Mouse (Mus musculus) intestine, postnatal 0 days (tissue): ENCODE measurements around the gene Ryr1. TPM values are rescaled to one million over a fixed set of nuclear protein-coding genes. Genes with fewer than 3 reads are reported as not detected.

ENCODE experiments used
- ATAC-seq: fragments of 200-750 bp; cut with Nextera tagmentation; 2 replicates; pipeline ENCODE4 v1.8.0; 2017; ENCODE audit warnings: mild to moderate bottlenecking, moderate TSS enrichment, moderate library complexity
- H3K27ac ChIP-seq: fragments of 300-500 bp; sonication (generic); 2 replicates; pipeline ENCODE4 v1.5.1; 2014; ENCODE audit warnings: mild to moderate bottlenecking, low read depth, low read length, moderate library complexity
- H3K27me3 ChIP-seq: fragments of 300-500 bp; sonication (generic); replicated peaks from 2 replicates; pipeline ENCODE4 v1.6.1; 2014; ENCODE audit warnings: low read length, mixed read lengths; ENCODE audit not compliant: control insufficient read depth, insufficient read depth
- H3K36me3 ChIP-seq: fragments of 300-500 bp; sonication (generic); 2 replicates; pipeline ENCODE4 v1.6.1; 2014; ENCODE audit warnings: mild to moderate bottlenecking, moderate library complexity; ENCODE audit not compliant: control insufficient read depth, insufficient read depth
- H3K4me1 ChIP-seq: fragments of 300-500 bp; sonication (generic); replicated peaks from 2 replicates; pipeline ENCODE4 v1.6.1; 2014; ENCODE audit warnings: antibody characterized with exemption, low read length, mixed read lengths; ENCODE audit not compliant: control insufficient read depth, insufficient read depth
- H3K4me2 ChIP-seq: fragments of 300-500 bp; sonication (generic); replicated peaks from 2 replicates; pipeline ENCODE4 v1.6.1; 2014; ENCODE audit warnings: low read depth, mild to moderate bottlenecking, moderate library complexity
- H3K4me3 ChIP-seq: fragments of 300-500 bp; sonication (generic); 2 replicates; pipeline ENCODE4 v1.5.1; 2014; ENCODE audit warnings: low read depth, low read length
- H3K9ac ChIP-seq: fragments of 300-500 bp; sonication (generic); 2 replicates; pipeline ENCODE4 v1.6.1; 2014; ENCODE audit warnings: mild to moderate bottlenecking, low read depth, low read length
- H3K9me3 ChIP-seq: fragments of 300-500 bp; sonication (generic); 2 replicates; pipeline ENCODE4 v1.6.1; 2016; ENCODE audit warnings: mixed run types; ENCODE audit not compliant: control insufficient read depth
- CTCF ChIP-seq: sonication (generic); IDR thresholded peaks from 2 replicates; pipeline ENCODE4 v1.5.1; 2016; ENCODE audit warnings: low read depth, mild to moderate bottlenecking, control low read depth, antibody characterized with exemption, moderate library complexity
- WGBS: fragments of 180-500 bp; shearing (Covaris S2); extraction: QIAGEN DNeasy Blood & Tissue Kit; methylation state at CpG from one replicate; pipeline ENCODE4 v1.1.7; 2014; 5-methylcytosine and 5-hydroxymethylcytosine counted together
- polyA plus RNA-seq: library from polyadenylated mRNA; unstranded; fragments of >200 nt; fragmentation: Nextera tagmentation; extraction: Ambion mirVana; gene quantifications from 2 replicates; pipeline ENCODE4 v1.2.1, GENCODE M21; 2015

Gene Ryr1
- polyA plus RNA-seq, 1 experiment from 2014 or later = 0.43 TPM

- H3K4me2 ChIP-seq = 0 out of 2 replicates have a peak overlapping the region, but pooled peaks have one; percentile 13
- no peak for TF ChIP-seq CTCF
- 58% methylated on average over 5 of the region's 5 CpGs for WGBS
These were observed 37.3 kb upstream of the Ryr1 start for GRCm38 (mm10) chr7:29162294-29162693.

GRCm38 (mm10) chr7:29158264-29158663, 33.3 kb upstream of the Ryr1 start:
- H3K36me3 ChIP-seq = peaks cover 11% of the 10 kb centered on the region
- no peak overlapping the region for H3K4me2 ChIP-seq
- no peak overlapping the region for H3K4me3 ChIP-seq
- H3K27ac ChIP-seq = no peak overlapping the region
- ATAC-seq = no peak
- H3K9ac ChIP-seq = no peak overlapping the region
- no peak for TF ChIP-seq CTCF
- WGBS = 11% methylated on average over 5 of the region's 5 CpGs
- H3K4me1 ChIP-seq = no peaks in the 10 kb centered on the region; the same call in 1 of the 2 replicates
- H3K27me3 ChIP-seq = no peaks in the 10 kb centered on the region
- H3K9me3 ChIP-seq = no peaks in the 10 kb centered on the region

More at GRCm38 (mm10) chr7:29162294-29162693, 37.3 kb upstream of the Ryr1 start:
- H3K36me3 ChIP-seq = no peaks in the 10 kb centered on the region
- no peaks in the 10 kb centered on the region for H3K4me1 ChIP-seq
- H3K27ac ChIP-seq = no peak overlapping the region
- no peak overlapping the region for H3K9ac ChIP-seq
- no peaks in the 10 kb centered on the region for H3K9me3 ChIP-seq
- H3K27me3 ChIP-seq = no peaks in the 10 kb centered on the region
- H3K4me3 ChIP-seq = no peak overlapping the region
- no peak for ATAC-seq

- peak within 1 kb of the TSS; percentile 86 for H3K9ac ChIP-seq
- H3K36me3 ChIP-seq = peaks cover 17% of the 10 kb centered on the region
- no peaks in the 10 kb centered on the region for H3K9me3 ChIP-seq
- H3K4me3 ChIP-seq = peak within 1 kb of the TSS; percentile 81
- TF ChIP-seq CTCF = peak; percentile 62
- no peaks in the 10 kb centered on the region for H3K27me3 ChIP-seq
- ATAC-seq = peak; percentile 80
- peak within 1 kb of the TSS; percentile 99 for H3K27ac ChIP-seq
- H3K4me2 ChIP-seq = peak within 1 kb of the TSS; percentile 94
- no peaks in the 10 kb centered on the region; the same call in 1 of the 2 replicates for H3K4me1 ChIP-seq
- 2% methylated on average over 66 of the region's 68 CpGs for WGBS
These were observed 31.1 kb upstream of the Ryr1 start, which contains the start of gene Fam98c for GRCm38 (mm10) chr7:29155838-29156782. Fam98c (minus strand) TSS chr7:29156234.

GRCm38 (mm10) chr7:29155196-29155837, 30.3 kb upstream of the Ryr1 start:
- 8% methylated on average over 37 of the region's 37 CpGs for WGBS
- H3K27me3 ChIP-seq = no peaks in the 10 kb centered on the region
- H3K36me3 ChIP-seq = peaks cover 17% of the 10 kb centered on the region
- peak overlapping the region; percentile 99 for H3K27ac ChIP-seq
- H3K4me3 ChIP-seq = peak overlapping the region; percentile 81
- H3K9ac ChIP-seq = peak overlapping the region; percentile 86
- peak overlapping the region; percentile 94 for H3K4me2 ChIP-seq
- no peaks in the 10 kb centered on the region; the same call in 1 of the 2 replicates for H3K4me1 ChIP-seq
- no peaks in the 10 kb centered on the region for H3K9me3 ChIP-seq
- peak; percentile 60 for TF ChIP-seq CTCF
- ATAC-seq = peak; percentile 85

GRCm38 (mm10) chr7:29154018-29154720, 29.2 kb upstream of the Ryr1 start:
- Histone ChIP-seq H3K4me3 (no peak overlapping the region), H3K27ac (no peak overlapping the region), H3K27me3 (no peaks in the 10 kb centered on the region), H3K4me2 (no peak overlapping the region), H3K36me3 (peaks cover 17% of the 10 kb centered on the region), H3K9ac (no peak overlapping the region), H3K4me1 (no peaks in the 10 kb centered on the region; the same call in 1 of the 2 replicates), H3K9me3 (no peaks in the 10 kb centered on the region)
- TF ChIP-seq CTCF = peak; percentile 51
- no peak for ATAC-seq
- WGBS = 95% methylated on average over 14 of the region's 14 CpGs
